Mouse (Mus musculus) kidney, adult 2 months (tissue): ENCODE measurements around the gene Spx.

Experiments used
- CTCF ChIP-seq: fragments of 200-500 bp; conservative IDR thresholded peaks from 2 replicates; pipeline ENCODE4 v1.5.1; 2011; ENCODE audit warnings: low read depth, mild to moderate bottlenecking, control low read depth, low read length, moderate library complexity, mixed read lengths; ENCODE audit not compliant: insufficient read depth, insufficient read length
- POLR2A ChIP-seq: fragments of 200-500 bp; IDR thresholded peaks from one replicate; pipeline ENCODE4 v1.6.1; 2011; ENCODE audit warnings: low read depth, low read length, control low read depth

- TF ChIP-seq POLR2A = no peak
- TF ChIP-seq CTCF = no peak
Observed at GRCm38 (mm10) chr6:142429072-142429471, 15.8 kb downstream of the Spx start.
